Mouse (Mus musculus) heart, adult 9 months (tissue): ENCODE data around the gene Fam131a.

Experiments used
- DNase-seq, 2 experiments: peaks; one replicate each; pipeline ENCODE4 v3.0.0; 2022; ENCODE audit warnings: low spot score in 2 of 2

Gene Fam131a

GRCm38 (mm10) chr16:20715976-20716840 lies 23.2 kb downstream of the Fam131a start:
- peak; percentile 80 to 82 for DNase-seq

GRCm38 (mm10) chr16:20716841-20717180 lies 23.8 kb downstream of the Fam131a start:
- DNase-seq = no peak

- peak; percentile 98 for DNase-seq
These were observed 24.3 kb downstream of the Fam131a start, which contains the start of the genes Polr2h and Clcn2 for GRCm38 (mm10) chr16:20717181-20717977. Gene Polr2h (plus strand): TSS chr16:20717665. Gene Clcn2 (minus strand): TSS chr16:20717746.

GRCm38 (mm10) chr16:20717978-20718670 lies 25.1 kb downstream of the Fam131a start:
- no peak for DNase-seq

GRCm38 (mm10) chr16:20721808-20722207 lies 28.8 kb downstream of the Fam131a start:
- no peak for DNase-seq

DNA sequence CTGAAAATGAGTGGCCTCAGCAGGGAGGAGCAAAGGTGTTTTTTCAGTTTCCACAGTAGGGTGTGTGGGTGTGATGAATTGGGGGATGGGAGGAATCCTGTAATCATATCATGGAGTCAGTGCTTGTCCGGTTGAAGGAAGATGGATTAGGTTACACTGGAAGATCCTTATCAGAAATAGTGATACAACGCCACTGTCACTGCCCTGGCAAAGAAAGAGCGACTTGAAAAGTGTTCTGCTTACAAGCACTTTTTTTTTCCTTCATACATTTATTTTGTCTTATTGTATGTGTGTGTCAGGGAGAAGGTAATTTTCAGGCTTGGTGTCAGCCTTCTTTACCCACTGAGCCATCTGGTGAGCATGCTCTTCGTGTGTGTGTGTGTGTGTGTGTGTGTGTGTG lies 29.7 kb downstream of the Fam131a start:
- no peak for DNase-seq

GRCm38 (mm10) chr16:20723247-20723646 lies 30.2 kb downstream of the Fam131a start:
- DNase-seq = no peak

DNA sequence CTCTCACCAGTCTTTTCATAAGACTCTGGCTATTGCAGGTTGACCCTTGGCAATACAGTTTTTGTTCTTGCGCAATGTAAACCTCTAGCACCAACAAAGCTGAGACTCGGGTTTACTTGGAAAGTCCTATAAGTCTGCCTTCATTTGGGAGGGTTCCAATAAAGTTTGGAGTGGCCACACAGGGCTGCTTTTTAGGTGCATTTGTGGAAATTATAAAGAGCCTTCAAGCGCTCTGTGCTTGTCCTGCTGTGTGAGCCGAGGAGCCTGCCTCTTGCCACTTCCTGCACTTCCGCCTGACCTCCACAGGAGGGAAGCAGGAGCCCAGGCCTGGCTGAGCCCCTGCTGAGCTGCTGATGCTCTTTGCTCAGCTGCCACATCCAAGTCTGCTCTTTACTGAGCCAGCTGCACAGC lies 31.3 kb downstream of the Fam131a start:
- DNase-seq = peak in 1 of 2 experiments; percentile 57

GRCm38 (mm10) chr16:20725321-20725720 lies 32.3 kb downstream of the Fam131a start:
- no peak for DNase-seq

DNA sequence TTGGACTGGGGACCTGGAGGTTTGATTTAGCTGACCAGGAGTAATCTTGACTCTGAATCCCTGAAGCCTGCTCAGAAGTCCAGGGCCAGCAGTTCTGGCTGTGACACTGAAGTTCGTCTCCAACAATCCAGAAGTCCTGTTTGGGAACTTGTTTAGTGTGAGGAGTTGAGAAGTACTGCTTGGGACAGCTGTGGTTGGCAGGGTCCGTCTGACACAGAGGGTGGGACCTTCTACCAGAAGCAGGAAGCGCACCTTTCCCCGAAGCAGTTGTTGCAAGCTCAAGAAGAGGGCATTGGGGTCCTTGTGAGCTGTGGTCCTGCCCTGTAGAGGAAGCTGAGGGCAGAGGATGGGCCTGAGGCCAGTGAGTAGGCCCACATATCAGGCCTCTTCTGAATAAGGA lies 32.7 kb downstream of the Fam131a start:
- DNase-seq = no peak

GRCm38 (mm10) chr16:20726384-20726783 lies 33.3 kb downstream of the Fam131a start:
- DNase-seq = peak in 1 of 2 experiments; percentile 59

DNA sequence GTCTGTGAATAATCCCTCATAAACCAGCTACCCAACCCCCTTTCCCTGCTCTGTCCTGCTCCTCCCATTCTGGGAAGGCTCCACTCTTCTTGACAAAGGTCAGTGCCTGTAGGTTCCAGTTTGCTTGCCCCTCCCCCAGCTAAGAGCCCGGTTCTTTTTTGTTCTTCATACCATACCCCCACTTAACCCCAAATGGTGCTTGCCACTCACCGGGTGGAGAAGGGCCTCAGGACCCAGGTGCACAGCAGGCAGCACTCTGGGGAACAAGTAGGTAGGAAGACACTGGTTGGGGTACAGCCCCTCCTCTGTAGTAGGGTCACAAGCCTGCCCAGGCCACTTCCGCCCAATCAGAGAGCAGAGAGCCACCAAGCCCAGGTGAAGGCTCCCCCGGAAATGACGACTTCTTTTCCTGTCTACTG lies 37.3 kb downstream of the Fam131a start:
- no peak for DNase-seq

- DNase-seq = no peak
These were observed 38.6 kb downstream of the Fam131a start for GRCm38 (mm10) chr16:20731688-20732087.

- DNase-seq = no peak
These were observed 39.3 kb downstream of the Fam131a start for GRCm38 (mm10) chr16:20732251-20732924.

- DNase-seq = peak; percentile 58 to 73
These were observed 40.1 kb downstream of the Fam131a start, which contains the start of gene Chrd for GRCm38 (mm10) chr16:20732925-20733730. Gene Chrd (plus strand): TSS chr16:20733127.

- no peak for DNase-seq
These were observed 41.0 kb downstream of the Fam131a start, which contains the start of gene Thpo for GRCm38 (mm10) chr16:20733731-20734730. Gene Thpo (minus strand): TSS chr16:20734511.

DNA sequence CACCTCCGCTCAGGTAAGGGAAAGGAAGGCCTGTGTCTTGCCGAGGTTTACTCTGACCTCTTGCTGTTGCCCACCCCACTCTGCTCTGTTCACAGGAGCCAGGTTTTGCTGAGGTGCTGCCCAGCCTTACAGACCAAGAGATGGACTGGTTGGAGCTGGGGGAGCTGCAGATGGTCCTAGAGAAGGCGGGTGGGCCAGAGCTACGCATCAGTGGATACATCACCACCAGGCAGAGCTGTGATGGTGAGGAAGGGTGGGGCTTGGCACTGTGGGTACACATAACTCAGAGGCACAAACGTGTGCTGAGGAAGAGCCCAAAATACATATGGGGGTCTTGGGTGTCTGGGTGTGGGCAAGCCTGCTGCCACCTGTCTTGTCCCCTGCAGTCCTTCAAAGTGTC lies 42.6 kb downstream of the Fam131a start:
- DNase-seq = no peak

GRCm38 (mm10) chr16:20736168-20736567 lies 43.1 kb downstream of the Fam131a start:
- no peak for DNase-seq

- no peak for DNase-seq
These were observed 43.8 kb downstream of the Fam131a start for GRCm38 (mm10) chr16:20736823-20737222.
